Mouse (Mus musculus) heart, embryonic 13.5 days (tissue): ENCODE measurements around the gene Abhd14a. TPM values are rescaled to one million over a fixed set of nuclear protein-coding genes. Genes with fewer than 3 reads are reported as not detected.

Experiments
- polyA plus RNA-seq: library from polyadenylated mRNA; unstranded; fragments of >200 nt; fragmentation: Nextera tagmentation; extraction: Ambion mirVana; gene quantifications from 2 replicates; pipeline ENCODE4 v1.2.1, GENCODE M21; 2015

Abhd14a gene
- polyA plus RNA-seq, 1 experiment from 2014 or later: 44.8 TPM

Other genes with a start within 250 kb of the Abhd14a start
- gene Ppm1m, start 247.9 kb downstream of the Abhd14a start, polyA plus RNA-seq: 26.7 and 29.0 TPM in 2 replicates
- gene Twf2, start 244.6 kb downstream of the Abhd14a start, polyA plus RNA-seq: 43.3 and 46.9 TPM in 2 replicates
- gene Tlr9, start 225.1 kb downstream of the Abhd14a start, polyA plus RNA-seq: not detected in 2 replicates
- 131 and 145 TPM in 2 replicates for gene Alas1, start 199.0 kb downstream of the Abhd14a start, polyA plus RNA-seq
- 26.4 and 29.9 TPM in 2 replicates for gene Poc1a, start 166.6 kb downstream of the Abhd14a start, polyA plus RNA-seq
- 8.6 and 10.4 TPM in 2 replicates for gene Dusp7, start 79.0 kb downstream of the Abhd14a start, polyA plus RNA-seq
- 659 and 696 TPM in 2 replicates for gene Rpl29, start 18.2 kb downstream of the Abhd14a start, polyA plus RNA-seq
- 25.7 and 27.2 TPM in 2 replicates for gene Acy1, start 9.4 kb downstream of the Abhd14a start, polyA plus RNA-seq
- gene Abhd14b, start 219 bp downstream of the Abhd14a start, polyA plus RNA-seq: 7.4 and 7.7 TPM in 2 replicates
- 82.0 and 85.0 TPM in 2 replicates for gene Pcbp4, start 5.6 kb upstream of the Abhd14a start, polyA plus RNA-seq
- 0.19 and 0.31 TPM in 2 replicates for gene Gpr62, start 18.3 kb upstream of the Abhd14a start, polyA plus RNA-seq
- 29.2 and 29.7 TPM in 2 replicates for gene Rrp9, start 28.3 kb upstream of the Abhd14a start, polyA plus RNA-seq
- 1.2 and 1.6 TPM in 2 replicates for gene Parp3, start 29.3 kb upstream of the Abhd14a start, polyA plus RNA-seq
- gene Iqcf1, start 52.3 kb upstream of the Abhd14a start, polyA plus RNA-seq: not detected in 2 replicates
- not detected in 2 replicates for gene Iqcf5, start 66.9 kb upstream of the Abhd14a start, polyA plus RNA-seq
- not detected in 2 replicates for gene Iqcf3, start 114.0 kb upstream of the Abhd14a start, polyA plus RNA-seq
- gene Iqcf4, start 123.3 kb upstream of the Abhd14a start, polyA plus RNA-seq: not detected in 2 replicates
- not detected in 2 replicates for gene Iqcf6, start 178.9 kb upstream of the Abhd14a start, polyA plus RNA-seq
- gene Grm2, start 208.4 kb upstream of the Abhd14a start, polyA plus RNA-seq: 0.09 TPM in 1 of 2 replicates, not detected in the other
- 34.7 and 43.2 TPM in 2 replicates for gene Tex264, start 238.2 kb upstream of the Abhd14a start, polyA plus RNA-seq